Mouse (Mus musculus) ES-Bruce4 (cell line): ENCODE results near the gene Lrp1. TPM values are rescaled to one million over a fixed set of nuclear protein-coding genes. Genes with fewer than 3 reads are reported as not detected.

ENCODE experiments used
- H3K27ac ChIP-seq: 2 replicates; pipeline ENCODE4 v1.5.1; 2012; ENCODE audit warnings: low read length, inconsistent platforms; ENCODE audit not compliant: insufficient read depth
- H3K27me3 ChIP-seq: 2 replicates; pipeline ENCODE4 v1.6.1; 2012; ENCODE audit warnings: mild to moderate bottlenecking, low read length, inconsistent platforms; ENCODE audit not compliant: control insufficient read depth, poor library complexity, insufficient read depth, severe bottlenecking
- H3K36me3 ChIP-seq: 2 replicates; pipeline ENCODE4 v1.6.1; 2012; ENCODE audit warnings: inconsistent platforms, mild to moderate bottlenecking, low read length, moderate library complexity; ENCODE audit not compliant: control insufficient read depth, poor library complexity, insufficient read depth, severe bottlenecking
- H3K4me1 ChIP-seq: one replicate; pipeline ENCODE4 v1.8.1; 2011; ENCODE audit warnings: low read length; ENCODE audit not compliant: control insufficient read depth, insufficient read depth
- H3K4me3 ChIP-seq: 2 replicates; pipeline ENCODE4 v1.5.1; 2011; ENCODE audit warnings: low read depth, mild to moderate bottlenecking, low read length
- H3K9ac ChIP-seq: 2 replicates; pipeline ENCODE4 v1.6.1; 2012; ENCODE audit warnings: low read depth, mild to moderate bottlenecking, inconsistent platforms; ENCODE audit not compliant: poor library complexity, severe bottlenecking
- H3K9me3 ChIP-seq: replicated peaks from 2 replicates; pipeline ENCODE4 v1.6.1; 2012; ENCODE audit warnings: mild to moderate bottlenecking, low read length, inconsistent platforms; ENCODE audit not compliant: control insufficient read depth, poor library complexity, insufficient read depth, severe bottlenecking
- CTCF ChIP-seq: IDR thresholded peaks from one replicate; pipeline ENCODE4 v1.8.1; 2011; ENCODE audit warnings: low read depth, low read length
- EP300 ChIP-seq: IDR thresholded peaks from 2 replicates; pipeline ENCODE4 v1.6.1; 2011; ENCODE audit warnings: low read depth, low read length; ENCODE audit not compliant: insufficient read depth
- POLR2A ChIP-seq: IDR thresholded peaks from one replicate; pipeline ENCODE4 v1.8.1; 2011; ENCODE audit warnings: low read length; ENCODE audit not compliant: insufficient read depth
- polyA plus RNA-seq: library from polyadenylated mRNA; stranded (reverse); fragments of >200 nt; gene quantifications from 2 replicates; pipeline ENCODE4 v1.2.4, GENCODE M21; 2011; ENCODE audit warnings: low read depth; ENCODE audit not compliant: missing spikeins, insufficient read depth, insufficient read length

The Lrp1 gene
- polyA plus RNA-seq, 1 experiment, result 41.3 TPM

- H3K36me3 ChIP-seq, result no peaks in the 10 kb centered on the region
- TF ChIP-seq CTCF, result no peak
- TF ChIP-seq POLR2A, result no peak
- no peak for TF ChIP-seq EP300
- peaks cover 2% of the 10 kb centered on the region for H3K4me1 ChIP-seq
- no peak overlapping the region for H3K27ac ChIP-seq
- no peaks in the 10 kb centered on the region for H3K9me3 ChIP-seq
- no peaks in the 10 kb centered on the region for H3K27me3 ChIP-seq
- no peak overlapping the region for H3K4me3 ChIP-seq
- H3K9ac ChIP-seq, result no peak overlapping the region
These were observed 17.2 kb downstream of the Lrp1 start for GRCm38 (mm10) chr10:127603437-127604371.

DNA sequence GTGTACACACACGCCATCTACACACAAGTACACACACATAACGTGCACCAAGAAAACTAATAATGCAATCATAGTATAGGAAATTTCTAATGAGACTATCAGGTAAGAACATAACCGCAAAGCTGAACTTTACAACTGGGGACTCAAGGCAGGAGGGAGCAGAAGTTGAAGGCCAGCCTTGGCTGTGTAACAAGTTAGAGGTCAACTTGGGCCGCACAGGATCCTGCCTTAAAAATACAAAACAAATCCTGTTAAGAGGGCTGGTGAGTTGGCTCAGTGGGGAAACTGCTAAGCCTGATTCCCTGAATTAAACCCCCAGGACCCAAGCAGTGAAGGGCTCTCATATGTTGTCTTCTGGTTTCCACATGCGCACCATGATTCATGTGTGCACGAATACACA is 18.8 kb downstream of the Lrp1 start:
- no peak for TF ChIP-seq POLR2A
- no peak for TF ChIP-seq CTCF
- no peak for TF ChIP-seq EP300
- H3K27me3 ChIP-seq, result no peaks in the 10 kb centered on the region
- H3K4me3 ChIP-seq, result no peak overlapping the region
- no peaks in the 10 kb centered on the region for H3K36me3 ChIP-seq
- H3K9ac ChIP-seq, result no peak overlapping the region
- H3K9me3 ChIP-seq, result no peaks in the 10 kb centered on the region
- peaks cover 4% of the 10 kb centered on the region for H3K4me1 ChIP-seq
- H3K27ac ChIP-seq, result no peak overlapping the region

- no peaks in the 10 kb centered on the region for H3K9me3 ChIP-seq
- 0 out of 2 replicates have a peak overlapping the region, but pooled peaks have one; percentile 13 for H3K4me3 ChIP-seq
- no peak for TF ChIP-seq EP300
- TF ChIP-seq POLR2A, result no peak
- TF ChIP-seq CTCF, result no peak
- H3K27me3 ChIP-seq, result no peaks in the 10 kb centered on the region
- H3K4me1 ChIP-seq, result peaks cover 4% of the 10 kb centered on the region
- no peaks in the 10 kb centered on the region for H3K36me3 ChIP-seq
- no peak overlapping the region for H3K27ac ChIP-seq
- H3K9ac ChIP-seq, result no peak overlapping the region; the same call in 1 of the 2 replicates
These were observed 21.0 kb downstream of the Lrp1 start for GRCm38 (mm10) chr10:127599779-127600541.

- no peak overlapping the region for H3K9ac ChIP-seq
- peaks cover 4% of the 10 kb centered on the region for H3K4me1 ChIP-seq
- H3K4me3 ChIP-seq, result no peak overlapping the region
- TF ChIP-seq POLR2A, result no peak
- TF ChIP-seq CTCF, result no peak
- no peak for TF ChIP-seq EP300
- no peaks in the 10 kb centered on the region for H3K27me3 ChIP-seq
- H3K27ac ChIP-seq, result no peak overlapping the region
- H3K9me3 ChIP-seq, result no peaks in the 10 kb centered on the region
- no peaks in the 10 kb centered on the region for H3K36me3 ChIP-seq
These were observed 21.7 kb downstream of the Lrp1 start for GRCm38 (mm10) chr10:127599252-127599651.

DNA sequence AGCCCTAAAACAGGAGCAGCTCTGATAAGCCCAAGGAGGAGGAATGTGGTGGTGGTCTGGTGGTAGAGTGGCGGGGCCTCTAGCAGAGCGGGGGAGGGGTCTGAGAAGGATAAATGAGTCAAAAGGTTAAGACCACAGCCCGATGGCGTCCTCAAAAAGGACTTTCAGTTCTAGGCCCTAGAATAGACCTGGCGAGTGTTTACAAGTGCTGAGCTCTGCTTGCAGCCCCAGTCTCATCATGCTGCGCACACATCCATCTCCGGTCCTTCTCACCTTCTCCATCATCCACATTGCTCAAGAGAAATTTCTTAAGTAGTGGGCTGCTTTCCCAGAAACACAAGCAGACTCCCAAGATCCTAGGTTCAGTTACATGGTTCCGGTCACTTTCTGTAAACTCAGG is 22.3 kb downstream of the Lrp1 start:
- Histone ChIP-seq H3K4me1 (peaks cover 4% of the 10 kb centered on the region), H3K27ac (no peak overlapping the region), H3K9ac (no peak overlapping the region), H3K4me3 (0 out of 2 replicates have a peak overlapping the region, but pooled peaks have one; percentile 8), H3K27me3 (no peaks in the 10 kb centered on the region), H3K9me3 (no peaks in the 10 kb centered on the region), H3K36me3 (no peaks in the 10 kb centered on the region)
- no peak for TF ChIP-seq EP300
- TF ChIP-seq POLR2A, result no peak
- no peak for TF ChIP-seq CTCF
